Mouse (Mus musculus) cortical plate, adult 2 months (tissue): ENCODE results near the gene Olfr1293-ps. TPM values are rescaled to one million over a fixed set of nuclear protein-coding genes. Genes with fewer than 3 reads are reported as not detected.

Source experiments
- H3K27ac ChIP-seq: fragments of 200-500 bp; 2 replicates; pipeline ENCODE4 v1.5.1; 2012; ENCODE audit warnings: low read length, control low read depth, inconsistent platforms; ENCODE audit not compliant: insufficient read depth
- H3K4me1 ChIP-seq: fragments of 200-500 bp; 2 replicates; pipeline ENCODE4 v1.6.1; 2011; ENCODE audit warnings: low read length; ENCODE audit not compliant: control insufficient read depth, insufficient read depth
- H3K4me3 ChIP-seq: fragments of 200-500 bp; 2 replicates; pipeline ENCODE4 v1.5.1; 2011; ENCODE audit warnings: mild to moderate bottlenecking, low read length, control low read depth; ENCODE audit not compliant: insufficient read depth
- CTCF ChIP-seq: fragments of 200-500 bp; IDR thresholded peaks from 2 replicates; pipeline ENCODE4 v1.5.1; 2011; ENCODE audit warnings: mild to moderate bottlenecking, control low read depth, low read length; ENCODE audit not compliant: insufficient read depth; ENCODE audit errors: extremely low read depth
- POLR2A ChIP-seq: fragments of 200-500 bp; IDR thresholded peaks from 2 replicates; pipeline ENCODE4 v1.6.1; 2011; ENCODE audit warnings: mild to moderate bottlenecking, low read length, control low read depth; ENCODE audit not compliant: insufficient read depth; ENCODE audit errors: extremely low read depth
- polyA plus RNA-seq: library from polyadenylated mRNA; depleted of rRNA; stranded (reverse); fragments of >200 nt; gene quantifications from 2 replicates; pipeline ENCODE4 v1.2.3, GENCODE M21; 2012; rRNA removed

The Olfr1293-ps gene
- not detected in 2 replicates for polyA plus RNA-seq

DNA sequence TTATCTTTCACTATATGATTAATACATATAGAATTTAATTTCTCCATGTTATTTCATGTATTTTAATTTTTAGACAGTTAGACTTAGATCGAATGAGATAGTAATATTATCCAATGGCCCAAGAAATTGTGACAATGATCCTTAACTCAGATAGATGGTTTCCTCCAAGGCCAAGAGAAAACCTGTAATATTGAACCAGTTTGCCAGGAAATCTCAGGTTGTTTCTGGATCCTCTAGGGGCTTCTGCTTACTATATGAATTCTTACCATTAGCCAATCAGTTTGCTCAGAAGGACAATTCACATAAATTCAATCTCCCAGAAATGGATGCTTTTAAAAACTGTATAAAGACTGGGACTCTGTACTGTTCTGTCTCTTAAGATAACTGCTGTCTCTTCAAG, at the start of gene Olfr1293-ps:
TSS of gene Olfr1293-ps (plus strand) at position 301 of the 400 bp plus-strand sequence.
- no peak within 1 kb of the TSS for H3K27ac ChIP-seq
- no peaks in the 10 kb centered on the region for H3K4me1 ChIP-seq
- no peak within 1 kb of the TSS for H3K4me3 ChIP-seq
- TF ChIP-seq POLR2A (no peak), CTCF (no peak)

DNA sequence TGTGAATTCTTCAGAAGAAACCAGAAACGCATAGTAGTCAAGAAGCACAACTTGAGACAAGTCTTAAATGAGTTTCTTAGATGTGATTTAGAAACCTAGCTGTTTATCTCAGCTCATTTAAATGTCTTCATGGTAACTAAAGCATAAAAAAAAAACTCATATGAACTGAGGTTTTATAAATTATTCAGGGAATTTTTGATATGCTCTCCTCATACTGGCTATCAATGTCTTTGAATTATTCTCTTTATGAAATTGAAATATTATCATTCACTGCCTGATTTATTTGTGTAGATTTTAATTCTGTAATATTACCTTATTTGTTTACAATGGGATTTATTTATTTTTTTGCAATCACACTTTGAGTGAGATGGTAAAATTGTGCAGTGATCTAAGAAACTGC, 44.5 kb upstream of the Olfr1293-ps start, which contains the start of gene Olfr1289:
TSS of gene Olfr1289 (plus strand) at position 301 of the 400 bp plus-strand sequence.
- H3K27ac ChIP-seq: no peak within 1 kb of the TSS
- H3K4me3 ChIP-seq: no peak within 1 kb of the TSS
- no peaks in the 10 kb centered on the region for H3K4me1 ChIP-seq
- TF ChIP-seq CTCF: no peak
- no peak for TF ChIP-seq POLR2A

DNA sequence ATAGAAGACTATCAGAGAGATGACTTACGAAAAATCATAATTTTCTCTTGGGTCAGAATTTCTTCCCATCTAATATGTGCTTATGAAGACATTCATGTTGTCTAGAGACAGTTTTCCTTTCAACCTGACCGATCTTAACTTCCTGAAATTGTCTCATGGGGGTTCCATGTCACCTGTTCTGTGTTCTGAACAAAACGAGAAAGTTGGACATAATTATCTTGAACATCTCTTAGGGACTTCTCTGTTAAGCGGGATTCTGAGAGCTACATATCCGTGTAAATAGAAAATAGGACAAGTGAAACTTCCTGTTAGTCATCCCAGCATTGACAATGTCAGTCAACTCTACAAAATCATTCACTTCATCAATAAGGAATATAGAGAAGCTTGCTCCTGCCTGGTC, 31.3 kb upstream of the Olfr1293-ps start, which contains the start of gene Olfr1290:
TSS of gene Olfr1290 (minus strand) at position 101 of the 400 bp plus-strand sequence.
- Histone ChIP-seq H3K4me3 (no peak within 1 kb of the TSS), H3K27ac (no peak within 1 kb of the TSS), H3K4me1 (no peaks in the 10 kb centered on the region)
- no peak for TF ChIP-seq POLR2A
- no peak for TF ChIP-seq CTCF

DNA sequence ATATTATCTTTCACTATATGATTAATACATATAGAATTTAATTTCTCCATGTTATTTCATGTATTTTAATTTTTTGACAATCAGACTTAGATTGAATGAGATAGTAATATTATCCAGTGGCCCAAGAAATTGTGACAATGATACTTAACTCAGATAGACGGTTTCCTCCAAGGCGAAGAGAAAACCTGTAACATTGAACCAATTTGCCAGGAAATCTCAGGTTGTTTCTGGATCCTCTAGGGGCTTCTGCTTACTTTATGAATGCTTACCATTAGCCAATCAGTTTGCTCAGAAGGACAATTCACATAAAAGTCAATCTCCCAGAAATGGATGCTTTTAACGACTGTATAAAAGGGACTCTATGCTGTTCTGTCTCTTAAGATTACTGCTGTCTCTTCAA, 28.1 kb upstream of the Olfr1293-ps start, which contains the start of gene Olfr1291-ps1:
TSS of gene Olfr1291-ps1 (plus strand) at position 301 of the 400 bp plus-strand sequence.
- no peak for TF ChIP-seq CTCF
- no peak for TF ChIP-seq POLR2A

DNA sequence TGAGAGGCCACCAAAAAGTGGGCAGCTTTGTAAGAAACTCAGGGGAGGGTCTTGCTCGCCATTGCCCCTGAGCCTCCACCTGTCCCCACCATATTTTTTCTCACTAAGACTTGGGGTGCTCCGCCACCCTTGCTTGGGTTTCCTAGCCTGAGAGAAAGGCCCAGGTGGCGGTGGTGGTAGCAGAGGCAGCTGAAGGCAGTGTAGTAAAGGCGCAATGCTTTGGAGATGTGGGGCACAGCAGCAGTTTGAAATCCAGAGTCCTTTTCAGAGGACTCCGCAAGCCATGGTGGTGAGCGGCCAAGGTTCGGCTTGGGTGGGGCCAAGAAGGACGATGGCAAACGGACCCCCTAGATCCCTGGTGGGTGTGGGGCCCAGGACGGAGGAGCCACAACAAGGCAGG, 7.6 kb upstream of the Olfr1293-ps start:
- Histone ChIP-seq H3K27ac (no peak overlapping the region), H3K4me1 (no peaks in the 10 kb centered on the region), H3K4me3 (no peak overlapping the region)
- TF ChIP-seq CTCF (no peak), POLR2A (no peak)

More for the DNA sequence above, 28.1 kb upstream of the Olfr1293-ps start, which contains the start of gene Olfr1291-ps1:
- Histone ChIP-seq H3K27ac (no peak within 1 kb of the TSS), H3K4me1 (no peaks in the 10 kb centered on the region), H3K4me3 (no peak within 1 kb of the TSS)

DNA sequence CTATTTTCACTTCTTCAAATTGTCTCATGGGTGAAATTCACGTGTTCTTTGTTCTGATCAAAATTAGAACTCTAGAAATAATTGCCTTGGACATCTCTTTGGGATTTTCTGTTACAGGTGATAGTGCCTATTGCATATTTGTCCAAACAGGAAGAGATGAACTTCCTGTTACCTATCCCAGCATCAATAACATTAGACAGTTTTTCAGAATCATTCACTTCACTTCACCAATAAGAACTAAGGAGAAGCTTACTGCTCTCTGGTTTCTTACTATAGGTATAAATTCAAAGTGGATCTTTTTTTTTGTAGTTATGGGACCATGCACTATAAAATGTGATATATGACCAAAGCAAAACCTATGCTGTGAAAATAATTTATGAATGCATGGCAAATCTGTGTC, 15.2 kb downstream of the Olfr1293-ps start, which contains the start of gene Olfr1294:
TSS of gene Olfr1294 (minus strand) at position 101 of the 400 bp plus-strand sequence.
- TF ChIP-seq POLR2A (no peak), CTCF (no peak)
- H3K4me1 ChIP-seq: no peaks in the 10 kb centered on the region
- H3K4me3 ChIP-seq: no peak within 1 kb of the TSS
- no peak within 1 kb of the TSS for H3K27ac ChIP-seq

DNA sequence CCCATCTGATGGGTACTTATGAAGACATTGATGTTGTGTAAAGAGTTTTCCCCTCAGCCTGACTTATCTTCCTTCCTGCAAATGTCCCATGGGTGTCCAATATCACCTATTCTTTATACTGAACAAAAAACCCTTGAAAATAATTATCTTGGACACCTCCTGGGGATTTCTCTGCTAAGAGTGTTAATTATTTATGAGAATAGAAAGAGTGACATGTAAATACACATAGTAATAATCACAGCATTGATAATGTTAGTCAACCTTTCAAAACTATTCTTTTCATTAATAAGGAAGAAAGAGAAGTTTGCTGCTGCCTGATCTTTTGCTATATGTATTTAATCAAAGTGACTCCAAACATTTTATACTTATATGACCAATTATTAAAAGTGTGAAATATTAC, 44.6 kb downstream of the Olfr1293-ps start, which contains the start of gene Olfr1295:
TSS of gene Olfr1295 (minus strand) at position 101 of the 400 bp plus-strand sequence.
- Histone ChIP-seq H3K4me1 (no peaks in the 10 kb centered on the region), H3K27ac (no peak within 1 kb of the TSS), H3K4me3 (no peak within 1 kb of the TSS)
- no peak for TF ChIP-seq POLR2A
- no peak for TF ChIP-seq CTCF

Other genes with a start within 250 kb of the Olfr1293-ps start
- not detected in 2 replicates for gene Olfr1278, start 235.1 kb upstream of the Olfr1293-ps start, polyA plus RNA-seq
- not detected in 2 replicates for gene Olfr1279, start 224.6 kb upstream of the Olfr1293-ps start, polyA plus RNA-seq
- gene Olfr1280, start 211.2 kb upstream of the Olfr1293-ps start, polyA plus RNA-seq: not detected in 2 replicates
- not detected in 2 replicates for gene Olfr1281, start 198.7 kb upstream of the Olfr1293-ps start, polyA plus RNA-seq
- not detected in 2 replicates for gene Olfr1282, start 189.1 kb upstream of the Olfr1293-ps start, polyA plus RNA-seq
- not detected in 2 replicates for gene Olfr1283, start 158.4 kb upstream of the Olfr1293-ps start, polyA plus RNA-seq
- not detected in 2 replicates for gene Olfr1284, start 149.7 kb upstream of the Olfr1293-ps start, polyA plus RNA-seq
- gene Olfr1286, start 102.1 kb upstream of the Olfr1293-ps start, polyA plus RNA-seq: not detected in 2 replicates
- gene Olfr1287, start 76.1 kb upstream of the Olfr1293-ps start, polyA plus RNA-seq: not detected in 2 replicates
- gene Olfr1288, start 51.1 kb upstream of the Olfr1293-ps start, polyA plus RNA-seq: not detected in 2 replicates
- not detected in 2 replicates for gene Olfr1289, start 44.4 kb upstream of the Olfr1293-ps start, polyA plus RNA-seq
- gene Olfr1290, start 31.4 kb upstream of the Olfr1293-ps start, polyA plus RNA-seq: not detected in 2 replicates
- gene Olfr1291-ps1, start 28.0 kb upstream of the Olfr1293-ps start, polyA plus RNA-seq: not detected in 2 replicates
- not detected in 2 replicates for gene Olfr1294, start 15.1 kb downstream of the Olfr1293-ps start, polyA plus RNA-seq
- gene Olfr1295, start 44.5 kb downstream of the Olfr1293-ps start, polyA plus RNA-seq: not detected in 2 replicates
- not detected in 2 replicates for gene Olfr1297, start 101.3 kb downstream of the Olfr1293-ps start, polyA plus RNA-seq
- gene Olfr1298, start 124.0 kb downstream of the Olfr1293-ps start, polyA plus RNA-seq: not detected in 2 replicates
- not detected in 2 replicates for gene Olfr1299, start 136.2 kb downstream of the Olfr1293-ps start, polyA plus RNA-seq
- gene Olfr1301, start 225.8 kb downstream of the Olfr1293-ps start, polyA plus RNA-seq: not detected in 2 replicates